16 mouse cellular contexts compared by ENCODE assay signal in the genomic region with DNA sequence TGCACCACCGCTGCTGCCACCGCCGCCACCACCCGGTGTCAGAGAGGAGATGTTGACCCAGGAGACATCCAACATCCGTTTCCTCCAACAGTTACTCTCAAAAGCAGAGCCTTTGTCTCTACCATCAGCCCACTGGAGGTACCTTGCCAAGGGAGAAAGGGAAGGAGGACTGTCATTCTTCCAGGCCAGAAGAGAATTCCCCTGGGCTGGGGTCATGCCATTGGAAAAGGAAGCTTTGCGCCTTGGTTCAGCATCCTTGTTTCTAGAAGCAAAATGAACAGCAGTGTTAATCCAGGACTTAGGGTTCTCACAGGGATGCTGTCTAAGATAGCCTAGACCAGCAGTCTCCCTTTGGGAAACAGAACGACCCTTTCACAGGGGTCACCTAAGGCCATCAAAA.
"Had no signal": no experiment of that assay in that cellular context is flagged by ENCODE, and none has a peak within 500 bp of the region (broad histone marks: within the 10 kb centered on the region; RNA-seq: fewer than 3 reads in every experiment).

No protein-coding gene starts in this region.

- H3K4me1 ChIP-seq: limb, embryonic 12.5 days; limb, embryonic 15.5 days; neural tube, embryonic 15.5 days had no signal

- H3K4me3 ChIP-seq: limb, embryonic 12.5 days; limb, embryonic 15.5 days; neural tube, embryonic 12.5 days; neural tube, embryonic 15.5 days had no signal

- H3K9me3 ChIP-seq: limb, embryonic 12.5 days; limb, embryonic 15.5 days; neural tube, embryonic 12.5 days; neural tube, embryonic 15.5 days had no signal

- H3K27me3 ChIP-seq: limb, embryonic 12.5 days; limb, embryonic 15.5 days; neural tube, embryonic 12.5 days; neural tube, embryonic 15.5 days had no signal

- H3K9ac ChIP-seq: limb, embryonic 12.5 days; limb, embryonic 15.5 days; liver, embryonic 14.5 days; liver, postnatal 0 days; lung, embryonic 14.5 days; neural tube, embryonic 12.5 days; neural tube, embryonic 15.5 days had no signal

- DNase-seq: kidney, adult 9 months; kidney, postnatal 14 days; layer of hippocampus, adult 9-11 months; left cerebral cortex, postnatal 4 days; lung, embryonic 14.5 days; midbrain, embryonic 14.5 days; right cerebral cortex, adult 18-20 months; right cerebral cortex, postnatal 14 days; right cerebral cortex, postnatal 4 days had no signal

- ATAC-seq: liver, postnatal 0 days; lung, postnatal 0 days had no signal

- H3K27ac ChIP-seq: limb, embryonic 12.5 days; limb, embryonic 15.5 days; liver, embryonic 14.5 days; neural tube, embryonic 12.5 days; neural tube, embryonic 15.5 days had no signal

- H3K4me2 ChIP-seq: limb, embryonic 12.5 days; limb, embryonic 15.5 days; lung, embryonic 14.5 days; neural tube, embryonic 12.5 days; neural tube, embryonic 15.5 days had no signal

- H3K36me3 ChIP-seq: limb, embryonic 12.5 days; limb, embryonic 15.5 days; neural tube, embryonic 12.5 days; neural tube, embryonic 15.5 days had no signal
